Mouse (Mus musculus) small intestine, adult 10 weeks (tissue): ENCODE measurements around the gene Dip2c. TPM values are rescaled to one million over a fixed set of nuclear protein-coding genes. Genes with fewer than 3 reads are reported as not detected.

Source experiments
- polyA plus RNA-seq: library from polyadenylated mRNA; stranded (reverse); fragments of 350-450 nt; fragmentation: Illumina TruSeq; extraction: RNeasy Lipid Tissue Mini Kit (QIAGEN cat#74804); gene quantifications from one replicate; pipeline ENCODE4 v1.2.3, GENCODE M21; 2014; ENCODE audit warnings: low replicate concordance

Gene Dip2c
- 4.6 TPM for polyA plus RNA-seq

DNA sequence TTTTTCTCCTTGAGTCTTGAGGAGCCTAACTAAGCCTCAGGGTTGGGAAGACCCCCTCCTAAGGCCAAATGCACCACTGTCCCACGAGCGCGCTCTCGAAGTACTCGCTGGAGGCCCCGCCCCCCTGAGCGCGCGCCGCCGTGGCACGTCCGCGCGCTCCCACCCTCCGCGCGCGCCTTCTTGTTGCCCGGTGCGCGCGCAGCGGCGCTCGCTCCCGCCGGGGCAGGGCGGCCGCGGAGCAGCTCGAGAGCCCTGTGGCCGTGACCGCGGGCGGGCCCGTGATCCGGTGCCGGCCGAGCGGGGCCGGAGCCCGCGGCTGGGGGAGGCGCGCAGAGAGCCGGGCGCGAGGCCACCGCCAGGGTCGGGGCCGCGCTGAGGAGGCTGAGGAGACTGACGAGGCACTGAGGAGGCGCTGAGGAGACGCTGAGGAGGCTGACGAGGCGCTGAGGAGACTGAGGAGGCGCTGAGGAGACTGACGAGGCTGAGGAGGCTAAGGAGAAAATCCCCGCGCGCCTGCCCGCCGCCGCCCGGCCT, at the start of gene Dip2c:
TSS of gene Dip2c (plus strand) at position 207 of the 534 bp plus-strand sequence.

Other genes starting within 250 kb of the Dip2c start
- 102 TPM for gene Larp4b, start 182.6 kb upstream of the Dip2c start, polyA plus RNA-seq